Mouse (Mus musculus): ENCODE data around the gene Aacs.

- TF ChIP-seq MEF2A (IDR thresholded peaks at IDR 0.05; ENCODE audit: extremely low read depth, insufficient replicate concordance, low read depth, low read length, poor library complexity, severe bottlenecking) (no peak), ZC3H11A (IDR thresholded peaks at IDR 0.05; ENCODE audit: low read depth, low read length) (peak; percentile 27; the same call in 1 of the 2 replicates), CTCF (IDR thresholded peaks at IDR 0.05 in 2 of 3, conservative IDR thresholded peaks at IDR 0.05 in 1 of 3; ENCODE audit: control insufficient read depth in 1 of 3, insufficient read depth in 1 of 3, low read depth in 2 of 3, low read length in 3 of 3, poor library complexity in 1 of 3, severe bottlenecking in 1 of 3) (peak; percentile 82 to 95 (median 94)), POLR2A (IDR thresholded peaks at IDR 0.05; ENCODE audit: control insufficient read depth in 1 of 2, insufficient read depth in 1 of 2, low read depth in 1 of 2, low read length in 2 of 2, poor library complexity in 1 of 2) (no peak), POLR2AphosphoS2 (IDR thresholded peaks at IDR 0.05; ENCODE audit: low read length) (no peak), EP300 (IDR thresholded peaks at IDR 0.05; ENCODE audit: low read depth in 1 of 2, low read length in 2 of 2) (no peak)
These were observed 33.9 kb downstream of the Aacs start for GRCm38 (mm10) chr5:125509541-125509940.
